Mouse (Mus musculus): Measurements from ENCODE around the gene Hhipl2. TPM values are rescaled to one million over a fixed set of nuclear protein-coding genes. Genes with fewer than 3 reads are reported as not detected.

Hhipl2 gene
- polyA plus RNA-seq (2015; fragmentation: Illumina TruSeq; extraction: RNeasy Lipid Tissue Mini Kit (QIAGEN cat#74804); ENCODE audit: insufficient read depth, low read depth, low replicate concordance): not detected

DNA sequence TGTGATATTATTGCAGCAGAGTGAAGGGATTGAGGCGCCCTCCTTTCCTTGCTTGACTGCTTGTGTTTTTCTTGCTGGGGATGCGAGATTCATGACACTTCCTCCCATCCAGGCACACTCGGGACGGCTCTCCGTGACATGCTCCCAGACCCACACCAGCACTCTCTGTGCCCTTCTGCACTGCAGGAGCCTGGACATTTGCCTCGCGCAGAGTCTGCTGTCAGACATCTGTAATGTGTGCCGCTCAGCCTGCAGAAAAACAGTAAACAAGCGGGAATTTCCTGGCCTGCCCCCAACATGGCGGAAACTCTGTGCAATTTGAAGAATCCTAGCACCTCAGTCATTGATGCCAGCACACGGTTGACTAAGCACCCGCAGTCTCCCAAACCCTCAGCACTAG lies at the start of gene Hhipl2:
Hhipl2 (plus strand) TSS at position 343 of the 400 bp plus-strand sequence.

DNA sequence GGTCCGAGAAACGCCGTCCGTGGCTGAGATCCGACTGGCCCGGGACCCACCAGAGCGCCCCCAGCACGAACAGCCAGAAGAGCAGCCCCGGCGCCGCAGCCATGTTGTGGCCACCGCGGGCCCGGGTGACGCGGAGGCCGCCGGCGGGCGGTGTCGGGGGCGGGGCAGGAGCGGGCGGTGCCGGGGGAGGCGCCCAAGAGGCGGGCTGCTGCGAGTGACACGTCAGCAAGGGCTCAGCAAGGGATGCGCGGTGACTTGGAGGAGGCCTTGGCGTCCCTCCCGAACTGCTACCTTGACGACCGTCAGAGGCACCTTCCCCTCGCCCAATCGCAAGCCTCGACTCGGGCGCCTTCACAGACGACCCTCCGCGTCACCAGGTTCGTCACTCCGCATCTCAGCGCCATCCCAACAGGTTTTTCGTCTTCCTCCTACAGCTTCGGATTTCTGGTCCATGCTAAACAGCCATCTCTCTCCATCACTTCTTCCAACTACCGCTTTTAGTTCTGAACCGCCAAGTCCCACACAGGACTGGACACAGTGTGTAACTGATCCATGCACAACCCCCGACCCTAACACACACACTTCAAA lies 48.5 kb upstream of the Hhipl2 start, which contains the start of gene Mia3:
Mia3 (minus strand) TSS at position 127 of the 588 bp plus-strand sequence.

DNA sequence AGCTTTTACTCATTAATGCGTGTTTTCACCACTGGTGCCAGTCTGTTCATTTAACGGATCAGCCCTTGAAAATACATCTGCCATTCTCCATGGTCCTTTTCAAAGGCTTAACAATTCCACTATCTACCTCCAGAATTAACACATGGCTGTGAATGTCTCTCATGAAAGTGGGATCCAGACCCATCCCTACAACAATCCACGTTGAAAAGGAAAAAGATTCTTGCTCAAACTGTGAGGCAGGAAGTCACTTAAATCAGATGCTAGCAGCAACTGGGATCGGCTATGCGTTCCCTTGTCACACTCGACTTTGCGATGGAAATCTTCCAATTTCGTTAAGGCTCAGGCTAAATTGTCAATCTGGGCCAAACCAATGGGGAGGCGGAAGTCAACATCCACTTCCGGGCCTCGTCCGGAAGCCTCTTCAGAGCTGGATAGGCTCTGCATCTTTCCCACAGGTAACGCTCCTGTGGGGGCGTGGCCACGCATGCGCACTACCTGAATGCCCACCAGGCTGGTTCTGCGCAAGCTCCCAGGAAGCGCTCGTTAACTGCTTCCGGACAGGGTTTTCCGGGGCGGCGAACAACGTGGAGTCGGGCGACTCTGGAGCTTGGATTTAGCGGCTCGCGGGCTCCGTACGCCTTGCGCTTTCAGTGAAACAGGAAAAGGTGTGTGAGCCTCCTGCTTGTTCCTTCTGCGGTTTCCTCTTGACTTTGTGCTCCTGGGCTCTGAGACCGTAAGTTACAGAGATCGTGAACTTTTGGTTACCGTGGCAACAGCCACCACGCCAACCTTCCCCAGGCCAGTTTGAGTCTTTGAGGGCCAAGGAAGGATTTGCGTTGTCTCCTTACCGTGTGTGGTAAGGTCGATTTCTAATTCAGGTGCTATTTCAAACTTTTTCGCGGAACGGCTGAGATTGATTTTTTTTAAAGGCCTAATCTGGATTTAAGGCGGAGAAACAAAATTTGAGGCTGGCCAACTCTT lies 29.3 kb upstream of the Hhipl2 start, which contains the start of gene Taf1a:
Taf1a (plus strand) TSS at position 556 of the 981 bp plus-strand sequence.

Other genes with a start within 250 kb of the Hhipl2 start
- 3.6 TPM for gene Disp1, start 196.7 kb upstream of the Hhipl2 start, polyA plus RNA-seq (2015; fragmentation: Illumina TruSeq; extraction: RNeasy Lipid Tissue Mini Kit (QIAGEN cat#74804); ENCODE audit: insufficient read depth, low read depth, low replicate concordance)
- gene Aida, start 121.6 kb upstream of the Hhipl2 start, polyA plus RNA-seq (2015; fragmentation: Illumina TruSeq; extraction: RNeasy Lipid Tissue Mini Kit (QIAGEN cat#74804); ENCODE audit: insufficient read depth, low read depth, low replicate concordance): 13.3 TPM
- gene Brox, start 120.9 kb upstream of the Hhipl2 start, polyA plus RNA-seq (2015; fragmentation: Illumina TruSeq; extraction: RNeasy Lipid Tissue Mini Kit (QIAGEN cat#74804); ENCODE audit: insufficient read depth, low read depth, low replicate concordance): 7.4 TPM
- gene Mia3, start 48.7 kb upstream of the Hhipl2 start, polyA plus RNA-seq (2015; fragmentation: Illumina TruSeq; extraction: RNeasy Lipid Tissue Mini Kit (QIAGEN cat#74804); ENCODE audit: insufficient read depth, low read depth, low replicate concordance): 55.9 TPM
- 7.8 TPM for gene Taf1a, start 29.2 kb upstream of the Hhipl2 start, polyA plus RNA-seq (2015; fragmentation: Illumina TruSeq; extraction: RNeasy Lipid Tissue Mini Kit (QIAGEN cat#74804); ENCODE audit: insufficient read depth, low read depth, low replicate concordance)